Mouse (Mus musculus) granulocyte monocyte progenitor cell, adult 5-6 weeks (primary cell): ENCODE data around the gene Cenps. TPM values are rescaled to one million over a fixed set of nuclear protein-coding genes. Genes with fewer than 3 reads are reported as not detected.
"Not testable (repeated sequence)": the region's sequence is repeated elsewhere in the genome, so short reads cannot be mapped to it uniquely, and the experiment has no call there.

Experiments used
- ATAC-seq: replicated peaks from 2 replicates; pipeline ENCODE4 v1.8.0; 2016; ENCODE audit warnings: mild to moderate bottlenecking, moderate TSS enrichment, inconsistent platforms; ENCODE audit not compliant: poor library complexity, severe bottlenecking
- total RNA-seq, 2 experiments: library from RNA; stranded (forward) in 1 of 2; stranded (reverse) in 1 of 2; fragments of 200-712, 200-1000 nt in 1 of 2; fragments of >200 nt in 1 of 2; fragmentation: Nextera tagmentation in 1 of 2; gene quantifications; 2 replicates each; pipeline ENCODE4 v1.2.3; 2014 to 2017

The Cenps gene
- total RNA-seq, 2 experiments from 2014 or later: 19.4 to 29.2 TPM

DNA sequence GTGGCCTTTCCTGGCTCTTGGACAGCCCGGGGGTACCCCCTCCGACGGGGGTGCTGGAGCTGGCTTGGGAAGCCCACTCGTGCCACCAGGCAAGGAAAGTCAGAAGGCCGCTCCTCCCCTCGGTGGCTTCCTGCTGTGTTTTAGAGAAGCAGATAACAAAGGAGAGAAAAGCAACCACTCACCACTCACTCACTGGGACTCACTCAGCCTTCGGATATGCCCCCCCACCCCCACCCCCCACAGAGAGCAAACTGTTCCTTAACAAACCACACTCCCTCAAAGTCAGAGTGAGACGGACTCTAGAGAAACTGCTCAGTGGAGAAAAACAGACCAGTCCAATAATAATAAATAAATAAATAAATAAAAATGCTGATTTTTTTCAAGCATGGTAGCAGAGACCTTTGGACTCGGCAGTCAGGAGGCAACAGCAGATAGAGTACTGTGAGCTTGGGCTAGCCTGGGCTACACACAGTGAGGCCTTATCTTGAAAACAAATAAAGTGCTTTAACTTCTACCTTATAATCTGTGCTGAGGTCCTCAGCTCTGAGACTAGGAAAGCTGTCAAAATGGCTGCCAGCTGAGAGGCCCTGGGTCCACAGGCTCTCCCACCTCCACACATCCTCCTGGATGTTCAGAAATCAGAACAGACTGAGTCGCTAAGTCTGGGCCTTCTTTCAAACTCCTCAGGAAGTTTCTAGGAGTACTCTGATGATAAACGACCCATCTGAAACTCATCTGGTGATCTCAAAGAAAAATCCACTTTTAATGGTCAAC lies 11.9 kb downstream of the Cenps start:
- ATAC-seq: no peak

DNA sequence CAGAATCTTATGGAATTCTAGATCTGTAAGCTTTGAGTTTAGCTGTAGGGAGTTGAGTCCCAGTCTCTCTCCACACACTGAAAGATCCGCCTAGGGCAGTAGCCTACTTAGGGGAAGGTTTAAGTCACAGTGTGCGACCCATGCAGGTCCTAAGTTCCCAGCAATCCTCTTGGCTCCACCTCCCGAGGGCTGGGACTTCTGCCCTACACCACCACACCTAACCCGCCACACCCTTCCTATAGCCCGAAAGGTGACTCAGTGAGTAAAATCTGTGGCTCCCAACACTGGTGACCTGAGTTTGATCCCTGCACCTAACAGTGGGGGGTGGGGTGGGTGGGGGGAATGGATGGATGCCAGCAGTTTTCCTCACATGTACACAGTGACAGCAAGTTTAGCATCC lies 14.0 kb downstream of the Cenps start:
- no peak for ATAC-seq

DNA sequence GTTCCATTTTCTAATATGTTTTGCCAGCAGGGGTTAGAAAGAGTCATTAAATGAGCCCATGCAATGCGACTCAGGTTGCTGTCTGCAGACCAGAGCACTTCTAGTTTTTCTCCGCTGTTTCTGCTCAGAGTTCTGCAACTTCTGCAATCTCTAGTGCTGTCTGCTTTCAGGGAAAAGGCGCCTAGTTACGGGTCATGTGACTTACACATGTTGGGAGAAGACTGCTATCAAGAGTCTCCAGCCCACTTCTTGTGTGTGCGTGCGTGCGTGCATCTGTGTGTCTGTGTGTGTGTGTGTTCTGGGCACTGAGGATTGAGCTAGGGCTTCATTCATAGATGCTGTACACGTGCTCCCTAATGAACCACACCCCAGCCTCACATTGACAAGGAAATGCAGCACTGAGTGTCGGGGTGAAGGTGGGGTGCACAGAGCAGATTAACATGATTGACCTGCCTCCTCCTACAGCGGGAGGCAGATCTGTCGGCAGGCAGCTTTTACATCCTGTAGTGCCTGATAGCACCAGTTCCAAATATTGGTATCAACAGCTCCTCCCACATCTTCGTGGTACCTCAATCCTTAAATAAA lies 17.4 kb downstream of the Cenps start:
- ATAC-seq: peak; percentile 76

DNA sequence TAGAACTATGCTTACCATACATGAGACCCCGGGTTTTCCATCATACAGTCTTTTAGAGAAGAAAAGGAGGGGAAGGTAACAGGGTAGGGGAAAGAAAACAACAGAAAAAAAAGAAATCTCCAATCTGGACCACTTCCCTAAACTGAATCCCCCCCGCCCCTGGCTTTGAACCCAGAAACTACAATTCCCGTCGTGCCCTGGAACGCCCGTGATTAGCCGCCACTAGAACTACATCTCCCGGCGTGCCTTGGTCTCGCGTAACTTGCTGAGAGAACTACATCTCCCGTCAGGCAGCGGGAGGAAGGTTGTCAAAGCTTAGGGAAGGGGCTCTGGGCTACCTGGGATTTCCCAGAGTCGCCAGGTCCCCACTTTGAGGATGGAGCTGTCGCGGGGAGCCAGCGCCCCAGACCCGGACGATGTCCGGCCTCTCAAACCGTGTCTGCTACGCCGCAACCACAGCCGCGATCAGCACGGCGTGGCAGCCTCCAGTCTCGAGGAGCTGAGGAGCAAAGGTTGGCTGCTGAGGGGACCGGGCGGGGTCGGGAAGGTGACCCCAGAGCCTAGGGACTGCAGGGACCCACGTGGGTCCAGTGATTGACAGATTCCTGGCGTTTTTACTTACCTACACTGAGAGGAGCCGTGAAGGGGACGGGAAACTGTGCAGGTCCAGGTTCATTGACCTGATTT lies 33.4 kb downstream of the Cenps start, which contains the start of gene Dffa:
Gene Dffa (plus strand): TSS at position 272 of the 687 bp plus-strand sequence.
- peak; percentile 90 for ATAC-seq

DNA sequence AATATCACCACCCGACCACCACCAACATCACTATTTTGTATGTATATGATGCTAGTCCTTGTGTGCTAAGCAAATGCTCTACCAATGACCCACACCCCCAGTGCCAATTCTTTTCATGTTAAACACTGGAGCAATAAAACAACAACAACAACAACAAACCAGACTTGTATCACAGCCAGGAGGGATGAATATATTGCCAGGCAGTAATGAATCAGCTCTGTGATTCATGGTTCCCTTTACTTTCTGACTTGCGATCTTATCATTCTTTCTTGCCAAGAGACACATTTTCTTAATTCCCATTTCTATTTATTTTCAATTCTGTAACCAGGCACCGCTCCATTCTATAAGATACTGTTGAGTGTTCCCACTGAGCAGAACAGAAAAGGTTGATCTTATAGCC lies 36.0 kb downstream of the Cenps start:
- no peak for ATAC-seq

DNA sequence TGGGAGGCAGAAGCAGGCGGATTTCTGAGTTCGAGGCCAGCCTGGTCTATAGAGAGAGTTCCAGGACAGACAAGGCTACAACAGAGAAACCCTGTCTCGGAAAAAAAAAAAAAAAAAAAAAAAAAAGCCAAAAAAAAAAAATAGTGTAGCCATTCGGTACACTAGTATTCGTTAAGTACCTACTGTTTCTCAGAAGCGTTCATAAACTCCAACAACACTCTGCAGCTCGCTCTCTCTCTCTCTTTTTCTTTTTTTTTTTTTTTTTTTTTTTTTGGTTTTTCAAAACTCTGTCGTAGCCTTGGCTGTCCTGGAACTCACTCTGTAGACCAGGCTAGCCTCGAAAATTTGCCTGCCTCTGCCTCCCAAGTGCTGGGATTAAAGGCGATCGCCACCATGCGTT lies 37.0 kb downstream of the Cenps start:
- not testable (repeated sequence) for ATAC-seq

DNA sequence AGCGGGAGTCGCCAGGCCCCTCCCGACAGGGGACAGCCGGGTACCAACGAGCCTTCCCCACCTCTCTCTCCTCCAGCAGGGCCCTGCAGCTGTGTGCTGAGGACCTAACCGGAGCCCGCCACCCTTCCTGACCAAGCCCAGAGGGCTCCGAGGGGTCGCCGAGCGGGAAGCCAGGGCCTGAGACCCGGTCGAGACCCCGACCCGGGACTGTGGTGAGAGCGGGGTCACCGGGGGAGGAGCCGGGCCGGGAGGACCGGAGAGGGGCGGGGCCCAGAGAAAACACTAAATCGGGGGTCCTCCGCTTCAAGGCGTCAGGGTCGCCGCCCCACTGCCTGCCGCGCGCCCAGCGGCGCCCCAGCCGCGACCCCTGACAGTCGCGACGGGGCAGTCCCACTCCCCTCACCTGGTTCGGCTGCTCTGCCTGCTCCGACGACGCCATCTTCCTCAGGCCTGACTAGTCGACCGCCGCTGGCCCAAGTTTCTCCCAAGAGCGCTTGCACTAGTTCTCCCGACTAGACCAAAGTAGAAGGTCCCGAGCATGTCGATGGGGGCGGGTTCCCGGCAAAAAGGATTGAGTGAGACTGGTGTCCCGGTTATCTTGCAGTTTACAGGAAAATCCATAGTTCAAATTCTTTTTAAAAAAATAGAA lies 37.9 kb downstream of the Cenps start, which contains the start of gene Pex14:
Gene Pex14 (minus strand): TSS at position 508 of the 649 bp plus-strand sequence.
- peak; percentile 83 for ATAC-seq

DNA sequence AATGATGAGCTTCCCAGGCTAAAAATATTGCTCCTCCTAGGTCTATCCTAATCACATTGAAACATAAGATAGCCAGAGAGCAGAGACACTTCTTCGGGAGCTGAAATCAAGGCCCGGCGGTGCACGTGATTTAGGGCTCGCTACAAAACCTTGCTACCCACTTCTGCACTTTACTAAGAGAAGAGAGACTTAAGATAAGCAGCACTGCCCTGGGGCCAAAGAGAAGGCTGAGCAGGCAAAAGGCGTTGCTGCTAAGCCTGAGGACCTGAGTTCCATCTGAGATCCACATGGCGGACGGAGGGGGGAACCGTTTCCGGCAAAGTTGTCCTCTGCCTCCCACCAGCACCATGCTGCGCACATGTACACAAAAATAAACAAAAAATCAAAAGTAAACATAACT lies 38.9 kb downstream of the Cenps start:
- ATAC-seq: peak; percentile 25; the same call in 1 of the 2 replicates

DNA sequence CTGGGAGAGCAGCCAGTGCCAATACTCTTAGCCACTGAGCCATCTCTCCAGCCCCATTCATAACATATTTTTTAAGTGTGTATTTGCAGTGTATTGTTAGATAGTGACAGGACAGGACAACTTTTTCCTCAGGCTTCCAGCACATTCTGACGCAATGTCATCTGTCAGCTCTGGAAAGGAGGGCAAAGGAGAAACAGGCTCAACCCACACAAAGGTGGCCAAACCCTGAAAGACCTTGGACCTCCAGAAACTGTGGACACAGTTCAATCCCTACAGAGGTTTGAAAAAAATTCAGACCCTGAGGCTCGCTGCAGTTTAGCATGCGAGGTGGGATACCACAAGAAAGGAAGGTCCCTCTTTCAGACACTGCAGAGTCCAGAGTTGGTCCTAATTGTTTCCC lies 39.5 kb downstream of the Cenps start:
- ATAC-seq: no peak

DNA sequence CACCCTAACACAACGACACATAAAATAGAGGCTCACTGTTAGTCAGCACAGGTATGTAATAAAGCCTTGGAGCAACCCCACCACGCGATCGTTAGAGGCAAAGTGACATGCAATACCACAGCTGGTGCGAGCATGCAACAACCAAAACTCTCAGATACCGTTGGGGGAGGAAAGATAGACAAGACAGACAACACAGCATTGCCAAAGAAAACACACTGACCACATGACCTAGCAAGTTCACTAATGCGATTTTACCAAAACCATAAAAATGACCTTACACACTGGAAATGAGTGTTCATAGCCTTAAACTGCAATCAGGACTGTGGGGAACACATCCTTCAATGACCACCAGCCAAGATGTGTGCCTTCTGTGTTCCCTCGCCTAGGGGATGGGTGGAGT lies 46.1 kb downstream of the Cenps start:
- ATAC-seq: no peak

DNA sequence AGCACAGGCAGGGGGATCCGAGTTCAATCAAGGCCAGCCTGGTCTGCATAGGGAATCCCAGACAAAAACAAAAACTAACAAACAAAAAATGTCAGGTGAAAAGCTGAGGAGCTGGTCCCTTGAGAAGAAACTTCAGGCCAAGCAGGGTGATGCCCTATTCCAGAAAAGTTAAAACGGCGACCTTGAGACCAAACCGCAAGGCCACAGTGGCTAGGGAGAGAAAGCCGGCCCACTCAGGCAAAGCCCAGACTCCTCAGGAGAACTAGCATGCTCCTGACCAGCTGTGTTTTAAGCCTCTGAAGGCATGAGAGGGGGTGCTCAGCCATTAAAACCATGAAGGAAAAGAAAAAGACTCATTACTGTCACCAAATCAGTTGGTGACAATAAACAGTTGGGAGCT lies 52.0 kb downstream of the Cenps start:
- no peak for ATAC-seq

DNA sequence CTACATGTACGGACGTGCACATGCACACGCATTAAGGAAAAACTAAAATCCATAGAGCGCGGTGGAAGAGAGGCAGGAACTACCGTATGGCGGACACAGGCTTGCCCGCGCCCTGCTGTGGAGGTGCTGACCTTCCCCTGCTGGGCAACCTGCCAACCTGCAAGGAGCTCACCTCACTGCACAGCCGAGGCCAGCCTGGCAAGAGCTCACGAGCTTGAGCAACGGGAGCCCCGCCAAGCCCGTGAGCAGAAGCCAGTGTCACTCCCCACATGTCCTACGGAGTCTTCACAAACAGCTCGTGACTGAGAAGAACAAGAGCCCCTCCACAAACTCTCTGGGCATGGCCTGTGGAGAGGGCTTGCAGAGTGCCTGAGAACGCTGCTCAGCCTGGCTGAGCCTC lies 55.9 kb downstream of the Cenps start:
- ATAC-seq: no peak

DNA sequence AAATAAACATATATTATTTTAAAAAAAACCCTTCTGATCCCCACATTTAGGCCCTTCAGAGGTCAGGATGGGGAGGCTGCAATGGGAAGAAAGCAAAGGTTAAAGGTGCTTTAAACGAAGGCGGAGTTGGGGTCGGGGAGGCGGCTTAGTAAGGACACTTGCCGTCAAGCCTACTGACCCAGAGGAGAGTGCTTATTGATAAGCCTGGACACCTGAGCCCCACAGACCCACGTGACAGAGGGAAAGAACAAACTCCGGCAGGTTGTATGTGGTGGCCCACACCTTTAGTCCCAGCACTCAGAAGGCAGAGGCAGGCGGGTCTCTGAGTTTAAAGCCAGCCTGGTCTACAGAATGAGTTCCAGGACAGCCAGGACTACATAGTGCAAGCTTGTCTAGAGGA lies 57.3 kb downstream of the Cenps start:
- ATAC-seq: no peak

DNA sequence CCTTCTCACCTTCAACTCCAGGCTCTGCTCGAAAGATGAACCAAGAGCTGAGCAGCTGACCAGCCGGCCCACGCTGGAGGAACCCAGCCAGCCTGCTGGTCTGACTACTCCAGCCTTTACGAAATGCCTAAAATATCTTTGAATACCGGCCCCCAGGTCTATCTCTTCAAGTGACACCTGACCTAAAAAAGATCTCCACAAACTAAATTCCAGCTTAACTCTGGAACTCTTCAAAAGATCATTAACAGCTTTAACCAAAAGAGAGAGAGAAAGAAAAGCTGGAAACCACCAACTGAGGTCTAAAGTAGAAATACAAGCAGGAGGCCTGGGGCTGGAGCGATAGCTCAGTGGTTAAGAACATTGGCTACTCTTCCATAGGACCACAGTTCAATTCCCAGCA lies 57.8 kb downstream of the Cenps start:
- ATAC-seq: no peak

DNA sequence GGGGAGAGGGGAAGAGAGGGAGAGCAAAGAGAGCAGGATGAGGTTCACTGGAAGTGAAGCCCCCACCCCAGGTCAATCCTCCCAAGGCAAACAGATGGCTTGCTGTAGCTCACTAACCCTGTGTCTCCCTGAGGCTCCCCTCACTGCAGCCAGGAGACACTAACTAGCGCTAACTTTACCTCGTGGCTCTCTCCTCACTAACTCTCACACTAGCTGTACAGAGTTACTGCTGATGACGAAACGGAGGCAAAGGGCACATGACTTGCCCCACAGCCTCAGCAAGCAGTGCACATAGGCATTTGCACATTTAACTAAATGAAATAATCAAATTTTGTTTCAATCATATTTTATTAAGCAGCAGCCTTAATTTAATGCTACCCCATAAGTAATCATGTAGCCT lies 59.2 kb downstream of the Cenps start:
- ATAC-seq: no peak

Other genes with a start within 250 kb of the Cenps start
- gene Pex14, start 37.8 kb downstream of the Cenps start, total RNA-seq (2014; fragmentation: Nextera tagmentation): 12.0 and 19.9 TPM in 2 replicates
- gene Pex14, start 37.8 kb downstream of the Cenps start, total RNA-seq (2017): 12.5 and 13.6 TPM in 2 replicates
- gene Dffa, start 33.5 kb downstream of the Cenps start, total RNA-seq (2014; fragmentation: Nextera tagmentation): 20.7 and 24.6 TPM in 2 replicates
- 20.3 and 26.8 TPM in 2 replicates for gene Dffa, start 33.5 kb downstream of the Cenps start, total RNA-seq (2017)
- 0.92 TPM in 1 of 2 replicates, not detected in the other for gene Cort, start 10.9 kb downstream of the Cenps start, total RNA-seq (2014; fragmentation: Nextera tagmentation)
- not detected in 2 replicates for gene Cort, start 10.9 kb downstream of the Cenps start, total RNA-seq (2017)
- 220 and 237 TPM in 2 replicates for gene Pgd, start 29.1 kb upstream of the Cenps start, total RNA-seq (2014; fragmentation: Nextera tagmentation)
- gene Pgd, start 29.1 kb upstream of the Cenps start, total RNA-seq (2017): 140 and 162 TPM in 2 replicates
- gene Kif1b, start 170.1 kb upstream of the Cenps start, total RNA-seq (2014; fragmentation: Nextera tagmentation): 15.2 and 24.2 TPM in 2 replicates
- 25.5 and 26.3 TPM in 2 replicates for gene Kif1b, start 170.1 kb upstream of the Cenps start, total RNA-seq (2017)